Mouse (Mus musculus) MEL (cell line): ENCODE results near the gene Slc35b2. TPM values are rescaled to one million over a fixed set of nuclear protein-coding genes. Genes with fewer than 3 reads are reported as not detected.

Source experiments
- DNase-seq: peaks from one replicate; pipeline ENCODE4 v3.0.0; 2011; ENCODE audit warnings: low read depth, low spot score
- H3K27ac ChIP-seq: 2 replicates; pipeline ENCODE4 v1.5.1; 2012; ENCODE audit warnings: low read depth, mild to moderate bottlenecking, control low read depth, low read length, moderate library complexity; ENCODE audit not compliant: control insufficient read depth
- H3K27me3 ChIP-seq, 2 experiments: fragments of 150-350 bp in 1 of 2; sonication (generic) in 1 of 2; 2 replicates each; pipeline ENCODE4 v1.6.1; 2012; ENCODE audit warnings: low read length in 2 of 2, mild to moderate bottlenecking in 2 of 2, improper control_type of control experiment in 1 of 2, moderate library complexity in 1 of 2; ENCODE audit not compliant: insufficient read depth in 2 of 2, control insufficient read depth in 1 of 2
- H3K36me3 ChIP-seq, 2 experiments: 2 replicates each; pipeline ENCODE4 v1.6.1; 2012 to 2014; ENCODE audit warnings: low read length in 2 of 2, improper control_type of control experiment in 1 of 2, inconsistent platforms in 1 of 2, mild to moderate bottlenecking in 1 of 2; ENCODE audit not compliant: insufficient read depth in 2 of 2, control insufficient read depth in 1 of 2
- H3K4me1 ChIP-seq, 2 experiments: fragments of 150-350 bp in 1 of 2; sonication (generic) in 1 of 2; 2 replicates each; pipeline ENCODE4 v1.6.1; 2012; ENCODE audit warnings: low read length in 2 of 2, improper control_type of control experiment in 1 of 2, mild to moderate bottlenecking in 1 of 2; ENCODE audit not compliant: insufficient read depth in 2 of 2, control insufficient read depth in 1 of 2
- H3K4me3 ChIP-seq, 2 experiments: fragments of 150-350 bp in 1 of 2; sonication (generic) in 1 of 2; 2 replicates each; pipeline ENCODE4 v1.5.1; 2012; ENCODE audit warnings: low read depth in 2 of 2, low read length in 2 of 2, mild to moderate bottlenecking in 2 of 2, moderate library complexity in 2 of 2, control low read depth in 1 of 2, improper control_type of control experiment in 1 of 2; ENCODE audit not compliant: control insufficient read depth in 1 of 2, insufficient read depth in 1 of 2
- H3K79me2 ChIP-seq: 2 replicates; pipeline ENCODE4 v1.6.1; 2012; ENCODE audit warnings: mild to moderate bottlenecking, low read length, moderate library complexity; ENCODE audit not compliant: control insufficient read depth, poor library complexity, insufficient read depth
- H3K9ac ChIP-seq: 2 replicates; pipeline ENCODE4 v1.6.1; 2012; ENCODE audit warnings: low read depth, mild to moderate bottlenecking, control low read depth, low read length, moderate library complexity; ENCODE audit not compliant: control insufficient read depth, poor library complexity, severe bottlenecking
- H3K9me3 ChIP-seq: fragments of 150-350 bp; sonication (generic); replicated peaks from 2 replicates; pipeline ENCODE4 v1.6.1; 2012; ENCODE audit warnings: mild to moderate bottlenecking, low read length, improper control_type of control experiment, moderate library complexity; ENCODE audit not compliant: insufficient read depth
- CHD1 ChIP-seq: IDR thresholded peaks from 2 replicates; pipeline ENCODE4 v1.6.1; 2012; ENCODE audit warnings: low read depth, mild to moderate bottlenecking, inconsistent platforms, low read length, improper control_type of control experiment
- CHD2 ChIP-seq: IDR thresholded peaks from 2 replicates; pipeline ENCODE4 v1.6.1; 2011; ENCODE audit warnings: low read length, improper control_type of control experiment
- CTCF ChIP-seq, 3 experiments: IDR thresholded peaks in 2 of 3; conservative IDR thresholded peaks in 1 of 3; 2 replicates each; pipeline ENCODE4 v1.5.1; 2011 to 2012; ENCODE audit warnings: low read length in 3 of 3, low read depth in 2 of 3, mild to moderate bottlenecking in 2 of 3, improper control_type of control experiment in 1 of 3, inconsistent platforms in 1 of 3, mixed read lengths in 1 of 3, moderate library complexity in 1 of 3; ENCODE audit not compliant: control insufficient read depth in 1 of 3, insufficient read depth in 1 of 3, poor library complexity in 1 of 3, severe bottlenecking in 1 of 3
- ETS1 ChIP-seq: IDR thresholded peaks from 2 replicates; pipeline ENCODE4 v1.6.1; 2012; ENCODE audit warnings: low read depth, mild to moderate bottlenecking, inconsistent platforms, low read length, improper control_type of control experiment, moderate library complexity
- GATA1 ChIP-seq: IDR thresholded peaks from 2 replicates; pipeline ENCODE4 v1.6.1; 2011; ENCODE audit warnings: low read depth, low read length, improper control_type of control experiment
- HCFC1 ChIP-seq: IDR thresholded peaks from 2 replicates; pipeline ENCODE4 v1.6.1; 2012; ENCODE audit warnings: low read depth, mild to moderate bottlenecking, inconsistent platforms, low read length, improper control_type of control experiment, moderate library complexity
- JUND ChIP-seq: IDR thresholded peaks from 2 replicates; pipeline ENCODE4 v1.6.1; 2011; ENCODE audit warnings: low read depth, mild to moderate bottlenecking, improper control_type of control experiment, low read length
- KAT2A ChIP-seq: conservative IDR thresholded peaks from 2 replicates; pipeline ENCODE4 v1.6.1; 2012; ENCODE audit warnings: low read depth, low read length, improper control_type of control experiment, inconsistent platforms
- MAX ChIP-seq: IDR thresholded peaks from 2 replicates; pipeline ENCODE4 v1.6.1; 2011; ENCODE audit warnings: low read length, improper control_type of control experiment
- MEF2A ChIP-seq: IDR thresholded peaks from 2 replicates; pipeline ENCODE4 v1.6.1; 2014; ENCODE audit warnings: low read depth, mild to moderate bottlenecking, inconsistent platforms, low read length, improper control_type of control experiment; ENCODE audit not compliant: poor library complexity, insufficient replicate concordance, severe bottlenecking; ENCODE audit errors: extremely low read depth
- MXI1 ChIP-seq: IDR thresholded peaks from 2 replicates; pipeline ENCODE4 v1.6.1; 2011; ENCODE audit warnings: mild to moderate bottlenecking, low read depth, low read length, improper control_type of control experiment
- MYC ChIP-seq: IDR thresholded peaks from 2 replicates; pipeline ENCODE4 v1.6.1; 2011; ENCODE audit warnings: low read depth, mild to moderate bottlenecking, low read length, improper control_type of control experiment, moderate library complexity
- NELFE ChIP-seq: IDR thresholded peaks from 2 replicates; pipeline ENCODE4 v1.6.1; 2011; ENCODE audit warnings: low read depth, low read length, improper control_type of control experiment
- NRF1 ChIP-seq: IDR thresholded peaks from 2 replicates; pipeline ENCODE4 v1.6.1; 2014; ENCODE audit warnings: low read depth, mild to moderate bottlenecking, inconsistent platforms, low read length, improper control_type of control experiment, moderate library complexity; ENCODE audit not compliant: poor library complexity, insufficient read depth, severe bottlenecking
- POLR2A ChIP-seq, 2 experiments: IDR thresholded peaks; 2 replicates each; pipeline ENCODE4 v1.6.1; 2011 to 2012; ENCODE audit warnings: low read length in 2 of 2, mild to moderate bottlenecking in 2 of 2, control low read depth in 1 of 2, improper control_type of control experiment in 1 of 2, low read depth in 1 of 2, moderate library complexity in 1 of 2; ENCODE audit not compliant: control insufficient read depth in 1 of 2, insufficient read depth in 1 of 2, poor library complexity in 1 of 2
- POLR2AphosphoS2 ChIP-seq: IDR thresholded peaks from 2 replicates; pipeline ENCODE4 v1.6.1; 2011; ENCODE audit warnings: low read length, improper control_type of control experiment
- POLR2AphosphoS5 ChIP-seq: IDR thresholded peaks from 2 replicates; pipeline ENCODE4 v1.6.1; 2012; ENCODE audit warnings: low read depth, borderline replicate concordance, mild to moderate bottlenecking, inconsistent platforms, low read length, moderate library complexity, mixed read lengths
- RAD21 ChIP-seq: IDR thresholded peaks from 2 replicates; pipeline ENCODE4 v1.6.1; 2011; ENCODE audit warnings: mild to moderate bottlenecking, low read depth, low read length, improper control_type of control experiment
- SIN3A ChIP-seq: IDR thresholded peaks from 2 replicates; pipeline ENCODE4 v1.6.1; 2012; ENCODE audit warnings: low read length, improper control_type of control experiment, inconsistent platforms
- SMC3 ChIP-seq: IDR thresholded peaks from 2 replicates; pipeline ENCODE4 v1.6.1; 2011; ENCODE audit warnings: low read depth, low read length, improper control_type of control experiment
- TAL1 ChIP-seq: IDR thresholded peaks from 2 replicates; pipeline ENCODE4 v1.6.1; 2012; ENCODE audit warnings: mild to moderate bottlenecking, inconsistent platforms, low read length, moderate library complexity, mixed read lengths
- TBP ChIP-seq: IDR thresholded peaks from 2 replicates; pipeline ENCODE4 v1.8.0; 2011; ENCODE audit warnings: low read depth, low read length, improper control_type of control experiment
- UBTF ChIP-seq: IDR thresholded peaks from 2 replicates; pipeline ENCODE4 v1.6.1; 2012; ENCODE audit warnings: low read depth, mild to moderate bottlenecking, inconsistent platforms, low read length, improper control_type of control experiment, moderate library complexity, borderline replicate concordance; ENCODE audit not compliant: insufficient read depth
- USF2 ChIP-seq, 2 experiments: IDR thresholded peaks; 2 replicates each; pipeline ENCODE4 v1.6.1; 2011 to 2012; ENCODE audit warnings: improper control_type of control experiment in 2 of 2, low read length in 2 of 2, borderline replicate concordance in 1 of 2, inconsistent platforms in 1 of 2, low read depth in 1 of 2, mild to moderate bottlenecking in 1 of 2; ENCODE audit not compliant: insufficient read depth in 1 of 2
- ZC3H11A ChIP-seq: IDR thresholded peaks from 2 replicates; pipeline ENCODE4 v1.6.1; 2012; ENCODE audit warnings: low read depth, mild to moderate bottlenecking, inconsistent platforms, low read length, improper control_type of control experiment
- ZKSCAN1 ChIP-seq: IDR thresholded peaks from 2 replicates; pipeline ENCODE4 v1.6.1; 2012; ENCODE audit warnings: low read depth, mild to moderate bottlenecking, inconsistent platforms, low read length, improper control_type of control experiment, moderate library complexity
- ZMIZ1 ChIP-seq: IDR thresholded peaks from 2 replicates; pipeline ENCODE4 v1.6.1; 2012; ENCODE audit warnings: low read depth, mild to moderate bottlenecking, inconsistent platforms, low read length, improper control_type of control experiment, moderate library complexity
- polyA plus RNA-seq, 2 experiments: library from polyadenylated mRNA; stranded (reverse) in 1 of 2; unstranded in 1 of 2; fragments of >175 nt in 1 of 2; fragments of >200 nt in 1 of 2; gene quantifications; 2 replicates each; pipeline versions ENCODE4 v1.2.1 to v1.2.4; 2012; ENCODE audit warnings: low replicate concordance in 2 of 2, low read depth in 1 of 2; ENCODE audit not compliant: insufficient read length in 2 of 2, insufficient read depth in 1 of 2, missing spikeins in 1 of 2
- total RNA-seq: library from RNA; depleted of rRNA; stranded (reverse); fragments of 300-350 nt; gene quantifications from 2 replicates; pipeline ENCODE4 v1.2.3, GENCODE M21; 2012

Gene Slc35b2
- total and polyA plus RNA-seq, 3 experiments, result 81.7 to 111 TPM; not detected in 1

DNA sequence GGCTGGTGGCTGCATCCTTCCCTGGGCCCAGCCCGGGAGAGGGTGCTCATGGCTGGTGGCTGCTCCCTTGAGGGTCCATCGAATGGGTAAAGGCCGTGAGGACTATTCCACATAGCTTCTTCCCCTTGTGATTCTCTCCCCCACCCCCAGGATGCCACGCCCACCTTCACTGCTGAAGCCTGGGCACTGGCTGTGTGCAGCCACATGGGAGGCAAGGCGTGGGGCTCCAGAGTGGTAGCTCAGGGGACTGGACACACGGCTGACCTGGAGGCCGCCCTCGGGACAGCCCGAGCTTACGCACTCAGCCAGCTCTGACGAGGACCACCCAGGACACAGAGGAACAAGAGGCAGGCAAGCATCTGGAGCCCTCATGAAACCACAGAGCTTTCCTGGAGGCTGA, 43.5 kb upstream of the Slc35b2 start:
- Histone ChIP-seq H3K36me3 (no peaks in the 10 kb centered on the region), H3K79me2 (no peaks in the 10 kb centered on the region), H3K9me3 (no peaks in the 10 kb centered on the region), H3K27ac (no peak overlapping the region), H3K27me3 (no peaks in the 10 kb centered on the region), H3K4me1 (no peaks in the 10 kb centered on the region), H3K9ac (no peak overlapping the region), H3K4me3 (no peak overlapping the region)
- DNase-seq, result no peak
- TF ChIP-seq ZC3H11A (no peak), GATA1 (no peak), NELFE (no peak), SMC3 (no peak), ETS1 (no peak), HCFC1 (no peak), NRF1 (no peak), MEF2A (no peak), UBTF (no peak), KAT2A (no peak), ZMIZ1 (no peak), JUND (no peak), POLR2AphosphoS2 (no peak), TBP (no peak)

DNA sequence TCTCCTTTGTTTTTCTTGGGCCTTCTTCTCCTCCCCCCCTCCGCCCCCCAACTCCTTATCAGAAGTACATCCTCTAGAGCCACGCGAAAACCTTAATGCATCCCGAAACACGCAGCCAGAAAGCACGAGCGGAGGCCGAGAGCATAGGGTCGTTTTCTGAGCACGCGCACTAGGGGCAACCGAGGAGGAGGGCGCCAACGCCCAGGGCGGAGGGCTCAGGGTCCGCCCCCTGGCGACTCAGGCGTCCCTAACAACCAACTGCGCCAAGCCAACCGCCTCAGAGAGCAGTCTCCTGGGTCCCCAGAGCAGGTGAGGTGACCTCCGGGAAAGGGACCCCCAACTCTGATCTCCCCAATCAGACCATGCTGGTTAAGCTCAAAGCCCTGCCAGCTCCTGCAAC, 40.4 kb upstream of the Slc35b2 start, which contains the start of gene Tcte1:
Gene Tcte1, plus strand, starts transcription at position 172 of the 400 bp plus-strand sequence.
- H3K27ac ChIP-seq, result no peak within 1 kb of the TSS
- no peak for DNase-seq

More for the DNA sequence above, 40.4 kb upstream of the Slc35b2 start, which contains the start of gene Tcte1:
- Histone ChIP-seq H3K9ac (no peak within 1 kb of the TSS), H3K79me2 (no peaks in the 10 kb centered on the region), H3K4me3 (no peak within 1 kb of the TSS), H3K4me1 (no peaks in the 10 kb centered on the region), H3K27me3 (peaks cover 1 to 3% of the 10 kb centered on the region in 2 experiments; a peak in 2 of 4 replicates), H3K36me3 (no peaks in the 10 kb centered on the region), H3K9me3 (no peaks in the 10 kb centered on the region)
- TF ChIP-seq ZKSCAN1, result no peak
- no peak for TF ChIP-seq SIN3A
- no peak for TF ChIP-seq HCFC1
- TF ChIP-seq KAT2A, result no peak
- no peak for TF ChIP-seq MYC
- TF ChIP-seq POLR2AphosphoS5, result no peak
- no peak for TF ChIP-seq MAX
- no peak for TF ChIP-seq POLR2AphosphoS2
- no peak for TF ChIP-seq USF2 (IDR thresholded peaks at IDR 0.05; ENCODE audit: borderline replicate concordance in 1 of 2, insufficient read depth in 1 of 2, low read depth in 1 of 2, low read length in 2 of 2)
- no peak for TF ChIP-seq CHD1
- TF ChIP-seq RAD21, result no peak
- no peak for TF ChIP-seq UBTF
- TF ChIP-seq TBP, result no peak
- TF ChIP-seq MXI1, result no peak
- no peak for TF ChIP-seq CHD2
- TF ChIP-seq CTCF (IDR thresholded peaks at IDR 0.05 in 2 of 3, conservative IDR thresholded peaks at IDR 0.05 in 1 of 3; ENCODE audit: control insufficient read depth in 1 of 3, insufficient read depth in 1 of 3, low read depth in 2 of 3, low read length in 3 of 3, poor library complexity in 1 of 3, severe bottlenecking in 1 of 3), result no peak
- TF ChIP-seq POLR2A (IDR thresholded peaks at IDR 0.05; ENCODE audit: control insufficient read depth in 1 of 2, insufficient read depth in 1 of 2, low read depth in 1 of 2, low read length in 2 of 2, poor library complexity in 1 of 2), result no peak
- TF ChIP-seq NRF1, result no peak
- no peak for TF ChIP-seq NELFE
- TF ChIP-seq TAL1, result no peak
